Comparison of ENCODE assay signal across 10 mouse cellular contexts in the genomic region with DNA sequence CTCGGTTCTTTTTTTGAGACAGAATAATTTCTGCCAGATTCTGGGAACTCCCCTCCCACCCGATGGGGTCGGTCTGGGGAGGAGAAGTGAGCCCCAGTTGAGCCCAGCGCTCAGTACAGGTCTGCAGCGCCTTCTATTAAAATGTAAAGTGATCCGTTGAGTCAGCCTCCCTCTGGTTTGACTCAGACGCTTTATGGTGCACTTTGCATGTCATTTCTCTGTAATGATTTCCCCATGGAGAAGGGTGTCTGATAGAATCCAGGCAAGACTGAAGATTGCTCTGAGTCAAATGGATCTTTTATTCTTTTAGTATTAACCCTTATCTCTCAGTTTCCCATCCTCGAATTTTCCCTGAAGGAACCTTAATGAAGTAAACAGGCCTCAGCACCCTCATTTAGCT.
DNase-seq lines count a peak whose midpoint lies in the region; ATAC-seq and TF ChIP-seq lines count a peak whose summit lies in the region.
"Had no signal": no experiment of that assay in that cellular context is flagged by ENCODE, and none has a peak within 500 bp of the region (broad histone marks: within the 10 kb centered on the region; RNA-seq: fewer than 3 reads in every experiment).

No protein-coding gene starts in this region.

- H3K9ac ChIP-seq in forebrain, embryonic 12.5 days = no peak overlapping the region
- H3K9ac ChIP-seq in forebrain, embryonic 16.5 days (replicated peaks; ENCODE audit: low read depth, low read length) = no peak overlapping the region
- no peak overlapping the region for H3K9ac ChIP-seq in neural tube, embryonic 12.5 days
- no peak overlapping the region for H3K9ac ChIP-seq in stomach, postnatal 0 days (ENCODE audit: low read length)
- H3K9ac ChIP-seq: liver, embryonic 15.5 days had no signal

- H3K4me2 ChIP-seq in forebrain, embryonic 12.5 days = no peak overlapping the region
- H3K4me2 ChIP-seq in forebrain, embryonic 16.5 days (ENCODE audit: low read length) = no peak overlapping the region
- no peak overlapping the region for H3K4me2 ChIP-seq in neural tube, embryonic 12.5 days (replicated peaks)
- no peak overlapping the region for H3K4me2 ChIP-seq in stomach, postnatal 0 days (replicated peaks; ENCODE audit: low read depth)
- H3K4me2 ChIP-seq: liver, embryonic 15.5 days had no signal

- H3K36me3 ChIP-seq in forebrain, embryonic 12.5 days (replicated peaks) = no peaks in the 10 kb centered on the region
- no peaks in the 10 kb centered on the region for H3K36me3 ChIP-seq in forebrain, embryonic 16.5 days (ENCODE audit: control insufficient read depth, insufficient read depth)
- no peaks in the 10 kb centered on the region for H3K36me3 ChIP-seq in neural tube, embryonic 12.5 days
- H3K36me3 ChIP-seq in stomach, postnatal 0 days (ENCODE audit: control insufficient read depth, insufficient read depth, low read length) = no peaks in the 10 kb centered on the region
- H3K36me3 ChIP-seq: liver, embryonic 15.5 days had no signal

- no peak for TF ChIP-seq CTCF in embryonic fibroblast, embryonic 13.5 days (IDR thresholded peaks at IDR 0.05; ENCODE audit: borderline replicate concordance, insufficient read depth, low read length)
- no peak for TF ChIP-seq CTCF in stomach, postnatal 0 days (IDR thresholded peaks at IDR 0.05; ENCODE audit: low read depth)

- peaks cover 81% of the 10 kb centered on the region for H3K4me1 ChIP-seq in forebrain, embryonic 12.5 days
- peaks cover 71% of the 10 kb centered on the region for H3K4me1 ChIP-seq in forebrain, embryonic 16.5 days (replicated peaks; ENCODE audit: control insufficient read depth, insufficient read depth, low read length)
- peaks cover 17% of the 10 kb centered on the region for H3K4me1 ChIP-seq in embryonic fibroblast, embryonic 13.5 days (ENCODE audit: control insufficient read depth, insufficient read depth, low read length)
- peaks cover 74% of the 10 kb centered on the region for H3K4me1 ChIP-seq in neural tube, embryonic 12.5 days
- no peaks in the 10 kb centered on the region for H3K4me1 ChIP-seq in stomach, postnatal 0 days (replicated peaks; ENCODE audit: control insufficient read depth, insufficient read depth)
- H3K4me1 ChIP-seq: liver, embryonic 15.5 days had no signal

- DNase-seq in induced T-regulatory cell, adult 2 months (ENCODE audit: low read depth) = peak; percentile 21
- no peak for DNase-seq in thymus, postnatal 36 days
- no peak for DNase-seq in left cerebral cortex, adult 9 months (ENCODE audit: low spot score in 2 of 2)
- no peak for DNase-seq in stomach, postnatal 0 days (ENCODE audit: low spot score)
- DNase-seq: kidney, adult 9 months had no signal

- no peaks in the 10 kb centered on the region for H3K27me3 ChIP-seq in forebrain, embryonic 12.5 days
- no peaks in the 10 kb centered on the region for H3K27me3 ChIP-seq in forebrain, embryonic 16.5 days (replicated peaks; ENCODE audit: control insufficient read depth, insufficient read depth, low read length)
- H3K27me3 ChIP-seq in neural tube, embryonic 12.5 days (replicated peaks) = no peaks in the 10 kb centered on the region
- no peaks in the 10 kb centered on the region for H3K27me3 ChIP-seq in stomach, postnatal 0 days (ENCODE audit: control insufficient read depth, insufficient read depth, low read length)
- H3K27me3 ChIP-seq: liver, embryonic 15.5 days had no signal

- no peak for TF ChIP-seq POLR2A in embryonic fibroblast, embryonic 13.5 days (IDR thresholded peaks at IDR 0.05; ENCODE audit: low read depth, low read length)

- WGBS in forebrain, embryonic 12.5 days = 10% methylated on average over 8 of the region's 8 CpGs
- 10% methylated on average over 8 of the region's 8 CpGs for whole genome bisulfite sequencing in forebrain, embryonic 16.5 days
- WGBS in neural tube, embryonic 12.5 days = 7% methylated on average over 8 of the region's 8 CpGs
- 48% methylated on average over 8 of the region's 8 CpGs for WGBS in stomach, postnatal 0 days

- ATAC-seq in forebrain, embryonic 12.5 days (ENCODE audit: low FRiP score) = 0 out of 2 replicates have a peak, but pooled peaks have one; percentile 18
- ATAC-seq in forebrain, embryonic 16.5 days = no peak; the same call in 1 of the 2 replicates
- peak; percentile 43; the same call in 1 of the 2 replicates for ATAC-seq in neural tube, embryonic 12.5 days (ENCODE audit: low FRiP score, low read depth)
- no peak for ATAC-seq in stomach, postnatal 0 days (ENCODE audit: low FRiP score, low TSS enrichment)

- H3K4me3 ChIP-seq in forebrain, embryonic 12.5 days (replicated peaks) = no peak overlapping the region
- no peak overlapping the region for H3K4me3 ChIP-seq in forebrain, embryonic 16.5 days (replicated peaks; ENCODE audit: low read length)
- H3K4me3 ChIP-seq in embryonic fibroblast, embryonic 13.5 days (ENCODE audit: insufficient read depth, low read length) = no peak overlapping the region
- no peak overlapping the region for H3K4me3 ChIP-seq in neural tube, embryonic 12.5 days
- H3K4me3 ChIP-seq in stomach, postnatal 0 days (ENCODE audit: low read depth, low read length) = no peak overlapping the region
- H3K4me3 ChIP-seq: liver, embryonic 15.5 days had no signal

- no peak for TF ChIP-seq EP300 in stomach, postnatal 0 days (optimal IDR thresholded peaks at IDR 0.05)

- H3K27ac ChIP-seq in forebrain, embryonic 12.5 days = peak overlapping the region; percentile 33
- H3K27ac ChIP-seq in forebrain, embryonic 16.5 days (ENCODE audit: low read length) = no peak overlapping the region
- 0 out of 2 replicates have a peak overlapping the region, but pooled peaks have one; percentile 4 for H3K27ac ChIP-seq in embryonic fibroblast, embryonic 13.5 days (ENCODE audit: insufficient read depth, low read length)
- peak overlapping the region; percentile 64; the same call in 1 of the 2 replicates for H3K27ac ChIP-seq in neural tube, embryonic 12.5 days
- H3K27ac ChIP-seq in stomach, postnatal 0 days (replicated peaks) = no peak overlapping the region
- H3K27ac ChIP-seq: liver, embryonic 15.5 days had no signal

- H3K9me3 ChIP-seq in forebrain, embryonic 12.5 days = no peaks in the 10 kb centered on the region
- H3K9me3 ChIP-seq in forebrain, embryonic 16.5 days (ENCODE audit: control insufficient read depth, low read length) = no peaks in the 10 kb centered on the region
- H3K9me3 ChIP-seq in neural tube, embryonic 12.5 days = no peaks in the 10 kb centered on the region
- H3K9me3 ChIP-seq in stomach, postnatal 0 days (ENCODE audit: control insufficient read depth, low read length) = no peaks in the 10 kb centered on the region
- H3K9me3 ChIP-seq: liver, embryonic 15.5 days had no signal

Comparison
In these comparisons a context has a peak if more than half of its experiments do, and no peak if none do; other contexts are left out.
1. ATAC-seq: peak in forebrain, embryonic 12.5 days (single experiment) and neural tube, embryonic 12.5 days (single experiment); none in forebrain, embryonic 16.5 days (single experiment) and stomach, postnatal 0 days (single experiment).
2. H3K27ac ChIP-seq: peak in forebrain, embryonic 12.5 days (single experiment), embryonic fibroblast, embryonic 13.5 days (single experiment) and neural tube, embryonic 12.5 days (single experiment); none in forebrain, embryonic 16.5 days (single experiment) and stomach, postnatal 0 days (single experiment).